Mouse (Mus musculus) E14TG2a.4 (cell line): ENCODE data around the gene Fam207a.

Experiments used
- H3K27me3 ChIP-seq: 2 replicates; pipeline ENCODE4 v1.6.1; 2014; ENCODE audit warnings: low read length, control low read depth; ENCODE audit not compliant: insufficient read depth
- H3K36me3 ChIP-seq: 2 replicates; pipeline ENCODE4 v1.6.1; 2014; ENCODE audit warnings: low read length, control low read depth; ENCODE audit not compliant: insufficient read depth
- H3K4me1 ChIP-seq: replicated peaks from 2 replicates; pipeline ENCODE4 v1.6.1; 2014; ENCODE audit warnings: low read depth, low read length, control low read depth
- H3K4me3 ChIP-seq: replicated peaks from 2 replicates; pipeline ENCODE4 v1.5.1; 2014; ENCODE audit warnings: mild to moderate bottlenecking, low read length
- H3K9me3 ChIP-seq: 2 replicates; pipeline ENCODE4 v1.6.1; 2014; ENCODE audit warnings: low read length, control low read depth
- CTCF ChIP-seq: conservative IDR thresholded peaks from 2 replicates; pipeline ENCODE4 v1.5.1; 2014; ENCODE audit warnings: low read length
- NANOG ChIP-seq: IDR thresholded peaks from 2 replicates; pipeline ENCODE4 v1.6.1; 2014; ENCODE audit warnings: borderline replicate concordance, low read length, mixed read lengths
- POU5F1 ChIP-seq: IDR thresholded peaks from 2 replicates; pipeline ENCODE4 v1.6.1; 2014; ENCODE audit warnings: low read length, borderline replicate concordance

The Fam207a gene

DNA sequence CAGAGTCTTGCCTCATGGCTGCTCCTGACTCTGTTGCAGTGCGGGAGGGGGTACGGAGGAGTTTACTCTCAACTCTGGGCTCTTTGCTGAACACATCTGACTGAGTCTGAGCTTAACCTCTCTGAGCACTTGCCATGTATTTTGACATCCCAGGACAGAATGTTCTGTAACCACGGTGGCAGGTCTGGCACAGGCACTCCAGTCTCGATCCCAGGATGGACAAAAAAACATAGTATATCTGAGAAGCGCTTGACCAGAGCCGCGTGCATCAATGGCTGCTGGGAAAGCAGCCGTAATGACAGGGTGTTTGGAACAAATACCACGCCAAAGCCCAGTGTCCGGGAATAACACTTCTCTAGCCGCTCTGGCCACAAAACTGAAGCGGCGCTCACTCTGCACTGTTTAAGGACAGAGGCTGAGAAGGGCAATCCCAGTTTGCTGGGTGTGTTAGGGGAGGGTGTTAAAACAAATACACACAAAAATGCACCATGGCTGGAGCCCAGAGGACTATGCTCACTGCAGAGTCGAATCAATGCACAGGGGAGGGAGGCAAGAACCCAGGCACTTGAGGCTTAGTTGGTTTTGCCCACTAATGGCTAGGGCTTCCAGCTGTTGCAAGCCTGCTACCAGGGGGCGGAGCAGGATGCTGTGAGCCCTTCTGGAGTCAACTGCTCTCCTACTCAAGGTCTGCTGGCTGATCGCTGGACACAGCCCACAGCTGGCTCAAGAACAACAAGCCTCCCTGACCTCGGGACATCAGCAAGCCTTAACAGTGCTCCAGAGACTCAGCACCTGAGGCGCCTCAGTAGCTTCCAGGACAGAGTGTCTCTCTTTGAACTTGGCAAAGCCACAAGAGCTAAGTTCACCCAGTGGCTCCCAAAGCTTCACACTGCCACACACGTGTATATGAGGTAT lies 74.5 kb downstream of the Fam207a start:
- Histone ChIP-seq H3K36me3 (no peaks in the 10 kb centered on the region), H3K27me3 (no peaks in the 10 kb centered on the region), H3K4me3 (peak overlapping the region; percentile 46), H3K4me1 (peaks cover 10% of the 10 kb centered on the region), H3K9me3 (0 out of 2 replicates have a peak, but pooled peaks cover 7% of the 10 kb centered on the region)
- TF ChIP-seq CTCF (no peak), POU5F1 (no peak), NANOG (no peak)

DNA sequence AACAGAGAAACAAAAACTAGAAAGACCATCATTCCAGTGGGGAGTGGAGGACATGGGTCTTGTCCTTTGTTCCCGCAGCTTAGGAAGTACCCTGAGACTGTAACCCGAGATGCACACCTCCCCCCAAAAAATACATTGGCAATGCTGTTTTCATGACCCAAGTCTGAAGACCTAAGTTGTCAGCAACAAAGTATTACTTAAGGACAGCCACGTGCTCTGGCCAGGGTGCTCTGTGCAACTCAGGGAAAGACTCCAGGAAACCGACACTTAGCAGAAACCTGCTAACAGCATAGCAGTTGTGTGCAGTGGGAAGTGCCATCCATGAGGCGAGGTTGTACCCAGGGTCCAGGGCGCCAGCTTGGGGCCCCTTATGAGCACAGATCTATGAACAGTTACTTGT lies 75.3 kb downstream of the Fam207a start:
- no peak for TF ChIP-seq CTCF
- no peak for TF ChIP-seq NANOG
- TF ChIP-seq POU5F1 = no peak
- no peaks in the 10 kb centered on the region for H3K36me3 ChIP-seq
- H3K4me1 ChIP-seq = peaks cover 10% of the 10 kb centered on the region
- H3K9me3 ChIP-seq = 0 out of 2 replicates have a peak, but pooled peaks cover 7% of the 10 kb centered on the region
- peaks cover 7% of the 10 kb centered on the region; the same call in 1 of the 2 replicates for H3K27me3 ChIP-seq
- no peak overlapping the region for H3K4me3 ChIP-seq

DNA sequence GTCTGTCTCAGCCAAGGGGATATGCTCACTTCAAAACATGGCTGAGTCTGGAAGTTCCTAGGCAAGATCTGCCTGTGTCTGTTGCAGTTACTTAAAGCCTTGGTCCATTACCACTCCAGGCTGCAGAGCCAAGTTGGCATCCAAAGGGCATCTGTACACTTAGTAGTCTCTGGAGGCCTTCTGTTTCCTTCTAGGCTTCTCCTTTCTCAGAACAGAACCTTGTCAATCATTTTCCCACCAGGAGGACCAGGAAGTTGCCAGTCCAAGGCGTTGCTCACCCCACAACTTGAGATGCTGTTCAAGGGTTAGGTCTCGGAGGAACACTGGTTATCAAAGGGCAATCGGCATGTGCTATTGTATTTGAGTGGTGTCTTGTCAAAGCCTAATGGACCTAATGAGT lies 76.6 kb downstream of the Fam207a start:
- H3K4me3 ChIP-seq = no peak overlapping the region
- peaks cover 20% of the 10 kb centered on the region for H3K4me1 ChIP-seq
- peaks cover 10% of the 10 kb centered on the region; the same call in 1 of the 2 replicates for H3K27me3 ChIP-seq
- H3K36me3 ChIP-seq = no peaks in the 10 kb centered on the region
- TF ChIP-seq POU5F1 (no peak), CTCF (no peak), NANOG (no peak)
- H3K9me3 ChIP-seq = no peaks in the 10 kb centered on the region

DNA sequence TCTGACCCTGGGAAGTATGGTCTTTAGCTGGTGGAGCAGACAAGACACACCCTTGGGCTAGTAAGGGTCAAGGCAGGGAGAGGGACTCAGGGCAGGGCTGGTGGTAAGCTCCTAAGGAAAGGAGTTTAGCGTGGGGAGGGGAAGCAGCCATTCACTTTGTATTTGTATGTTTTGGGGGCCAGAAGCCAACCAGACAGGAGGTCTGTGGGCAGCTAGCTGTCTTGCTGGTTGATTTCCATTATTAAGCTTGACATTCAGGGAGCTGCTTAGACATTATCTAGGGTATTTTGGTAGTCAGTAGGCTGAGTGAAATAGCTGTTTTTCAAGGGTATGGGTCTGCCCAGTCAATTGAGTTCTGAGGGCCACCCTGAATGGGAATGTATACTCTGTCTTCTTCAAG lies 77.6 kb downstream of the Fam207a start:
- H3K27me3 ChIP-seq = peaks cover 10% of the 10 kb centered on the region; the same call in 1 of the 2 replicates
- H3K4me1 ChIP-seq = peaks cover 24% of the 10 kb centered on the region
- TF ChIP-seq POU5F1 (no peak), CTCF (no peak), NANOG (no peak)

More for the DNA sequence above, 77.6 kb downstream of the Fam207a start:
- Histone ChIP-seq H3K4me3 (no peak overlapping the region), H3K9me3 (no peaks in the 10 kb centered on the region), H3K36me3 (no peaks in the 10 kb centered on the region)
